Mouse (Mus musculus): ENCODE measurements around the gene Vsig2.

DNA sequence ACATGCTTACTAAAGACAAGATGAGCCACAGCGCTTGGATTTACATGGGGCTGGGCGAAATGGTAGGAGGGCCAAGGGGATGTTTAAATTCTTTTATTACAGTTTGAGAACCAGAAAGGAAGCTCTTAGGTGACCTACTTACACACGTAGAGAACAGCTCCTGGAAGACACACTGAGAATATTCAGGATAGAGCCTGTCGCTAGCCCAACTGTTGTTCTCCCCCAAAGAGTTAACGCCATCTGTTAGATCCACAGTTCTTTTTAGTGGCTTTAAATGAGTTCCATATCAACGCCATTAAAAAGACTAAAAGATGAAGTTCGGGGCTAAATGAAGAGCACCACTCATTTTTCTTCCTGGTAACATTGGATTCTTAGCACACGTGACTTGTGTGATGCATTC is 20.1 kb upstream of the Vsig2 start:
- TF ChIP-seq CTCF (IDR thresholded peaks at IDR 0.05) (no peak), EP300 (IDR thresholded peaks at IDR 0.05) (no peak)
